Mouse (Mus musculus): ENCODE measurements at regions not wholly inside any gene's neighbourhood (a gene's known extent, or its start where the extent isn't known, plus 50 kb on each side); places are given as distances from the start of the nearest gene placed in this dataset.

DNA sequence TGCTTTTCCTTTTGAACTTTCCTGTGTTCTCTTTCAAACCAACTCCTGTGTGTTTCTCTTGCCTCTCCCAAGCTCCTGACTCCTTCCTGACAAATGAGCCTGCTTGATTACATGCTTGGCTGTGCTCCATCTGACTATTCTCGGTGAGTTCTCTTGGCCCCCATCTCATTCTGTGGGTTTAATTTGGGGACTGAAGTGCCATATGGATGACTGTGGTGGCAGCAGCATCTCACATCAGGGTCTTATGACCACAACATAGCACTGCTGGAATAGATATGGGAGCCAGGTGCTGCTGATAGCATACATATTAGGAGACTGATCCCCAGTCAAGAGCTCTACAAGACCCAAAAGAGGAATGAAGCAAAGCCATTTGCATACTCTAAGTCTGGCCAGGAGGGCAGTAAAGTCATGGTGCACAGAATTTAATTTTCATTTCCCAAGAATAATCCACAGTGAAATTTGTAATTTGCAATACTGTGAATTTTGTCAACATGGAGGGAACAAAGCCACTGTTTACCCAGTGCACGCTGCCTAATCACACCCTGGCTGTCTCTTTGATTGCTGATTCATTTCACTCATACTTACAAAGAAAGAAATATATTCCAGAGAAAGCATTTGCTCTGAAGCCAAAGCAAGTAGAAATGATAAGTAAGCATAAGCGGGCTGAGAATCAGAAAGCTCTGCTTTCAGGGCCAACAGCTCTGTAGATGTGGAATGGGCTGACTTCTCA, 1478.4 kb upstream of the Gm7489 start:
- no peak for TF ChIP-seq CTCF (IDR thresholded peaks at IDR 0.05; ENCODE audit: low read depth)
- peak; percentile 26 for DNase-seq
- H3K9me3 ChIP-seq (ENCODE audit: low read length), result no peaks in the 10 kb centered on the region

GRCm38 (mm10) chr15:52412869-52413771, 1471.6 kb upstream of the Gm7489 start:
- Histone ChIP-seq H3K36me3 (ENCODE audit: insufficient read depth) (no peaks in the 10 kb centered on the region), H3K27me3 (ENCODE audit: insufficient read depth, low read length) (no peaks in the 10 kb centered on the region), H3K9ac (0 out of 2 replicates have a peak overlapping the region, but pooled peaks have one; percentile 22), H3K4me1 (ENCODE audit: insufficient read depth) (no peaks in the 10 kb centered on the region), H3K4me2 (ENCODE audit: low read depth) (peak overlapping the region; percentile 37), H3K4me3 (ENCODE audit: low read depth, low read length) (peak overlapping the region; percentile 14; the same call in 1 of the 2 replicates), H3K27ac (ENCODE audit: low read depth, low read length) (peak overlapping the region; percentile 62), H3K9me3 (ENCODE audit: low read length) (no peaks in the 10 kb centered on the region)
- 7% methylated on average over 18 of the region's 18 CpGs for WGBS
- TF ChIP-seq CTCF (IDR thresholded peaks at IDR 0.05; ENCODE audit: low read depth), result no peak
- peak; percentile 77 for DNase-seq
- ATAC-seq, result peak; percentile 89

More for the DNA sequence above, 1478.4 kb upstream of the Gm7489 start:
- no peaks in the 10 kb centered on the region for H3K36me3 ChIP-seq (ENCODE audit: insufficient read depth)
- peaks cover 5% of the 10 kb centered on the region; the same call in 1 of the 2 replicates for H3K4me1 ChIP-seq (ENCODE audit: insufficient read depth)
- H3K4me2 ChIP-seq (ENCODE audit: low read depth), result no peak overlapping the region
- H3K9ac ChIP-seq, result no peak overlapping the region
- no peak overlapping the region for H3K4me3 ChIP-seq (ENCODE audit: low read depth, low read length)
- H3K27ac ChIP-seq (ENCODE audit: low read depth, low read length), result no peak overlapping the region
- peak; percentile 64; the same call in 1 of the 2 replicates for ATAC-seq
- WGBS, result 38% methylated on average over 3 of the region's 3 CpGs
- no peaks in the 10 kb centered on the region for H3K27me3 ChIP-seq (ENCODE audit: insufficient read depth, low read length)

DNA sequence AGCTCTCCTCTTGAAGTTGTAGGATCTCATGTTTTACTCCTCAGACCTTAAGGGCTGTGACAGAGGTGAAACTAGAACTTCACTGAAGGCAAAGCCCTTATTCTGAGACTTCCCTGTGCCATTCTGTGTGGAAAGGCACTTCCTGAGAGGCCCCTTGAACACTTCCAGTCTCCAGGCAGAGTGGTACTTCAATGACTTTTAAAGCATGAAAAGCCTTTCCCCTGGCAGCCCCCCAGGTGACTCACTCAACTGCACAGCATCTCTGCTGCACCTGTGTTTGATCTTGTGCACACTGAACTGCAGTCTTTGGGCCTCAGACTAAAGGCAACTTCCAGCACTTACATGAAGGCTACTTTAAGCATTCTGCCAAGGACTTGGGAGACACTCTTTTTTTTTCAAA, 1458.7 kb upstream of the Gm7489 start:
- no peak for ATAC-seq
- no peaks in the 10 kb centered on the region for H3K36me3 ChIP-seq (ENCODE audit: insufficient read depth)
- no peak for DNase-seq

GRCm38 (mm10) chr15:52430491-52431158, 1454.1 kb upstream of the Gm7489 start:
- Histone ChIP-seq H3K4me1 (ENCODE audit: insufficient read depth) (no peaks in the 10 kb centered on the region), H3K9ac (no peak overlapping the region), H3K4me2 (ENCODE audit: low read depth) (no peak overlapping the region), H3K36me3 (ENCODE audit: insufficient read depth) (no peaks in the 10 kb centered on the region), H3K9me3 (ENCODE audit: low read length) (no peaks in the 10 kb centered on the region), H3K27ac (ENCODE audit: low read depth, low read length) (no peak overlapping the region), H3K27me3 (ENCODE audit: insufficient read depth, low read length) (no peaks in the 10 kb centered on the region), H3K4me3 (ENCODE audit: low read depth, low read length) (no peak overlapping the region)
- DNase-seq, result no peak
- ATAC-seq, result no peak
- WGBS, result 68% methylated on average over 6 of the region's 6 CpGs
- no peak for TF ChIP-seq CTCF (IDR thresholded peaks at IDR 0.05; ENCODE audit: low read depth)

More for the DNA sequence above, 1458.7 kb upstream of the Gm7489 start:
- Histone ChIP-seq H3K9ac (no peak overlapping the region), H3K4me1 (ENCODE audit: insufficient read depth) (no peaks in the 10 kb centered on the region), H3K4me3 (ENCODE audit: low read depth, low read length) (no peak overlapping the region), H3K27me3 (ENCODE audit: insufficient read depth, low read length) (no peaks in the 10 kb centered on the region), H3K27ac (ENCODE audit: low read depth, low read length) (no peak overlapping the region), H3K9me3 (ENCODE audit: low read length) (no peaks in the 10 kb centered on the region), H3K4me2 (ENCODE audit: low read depth) (no peak overlapping the region)
- TF ChIP-seq CTCF (IDR thresholded peaks at IDR 0.05; ENCODE audit: low read depth), result no peak

- WGBS, result 18% methylated on average over 2 of the region's 2 CpGs
- no peak for DNase-seq
Observed at GRCm38 (mm10) chr15:52433639-52434038, 1451.1 kb upstream of the Gm7489 start.

DNA sequence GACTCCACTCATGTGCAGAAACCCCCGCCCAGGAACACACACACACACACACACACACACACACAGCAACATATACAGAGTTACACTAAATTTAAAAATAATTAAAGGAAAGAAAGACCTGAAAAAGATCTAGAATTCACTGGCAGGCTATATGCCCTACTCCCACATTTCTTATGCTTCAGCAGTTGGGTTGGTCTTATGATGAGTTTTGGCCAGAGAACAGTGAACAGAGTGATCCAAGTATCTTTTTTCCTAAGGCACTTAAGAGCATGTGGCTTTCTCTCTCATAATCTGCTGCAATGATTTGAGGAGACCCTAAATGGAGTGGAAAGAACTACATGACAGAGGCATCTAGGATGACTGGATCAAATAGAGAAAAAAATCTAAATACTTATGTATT, 1446.3 kb upstream of the Gm7489 start:
- H3K9ac ChIP-seq, result no peak overlapping the region
- no peak overlapping the region for H3K27ac ChIP-seq (ENCODE audit: low read depth, low read length)
- no peak for TF ChIP-seq CTCF (IDR thresholded peaks at IDR 0.05; ENCODE audit: low read depth)
- no peaks in the 10 kb centered on the region for H3K27me3 ChIP-seq (ENCODE audit: insufficient read depth, low read length)
- 93% methylated on average over 1 of the region's 1 CpGs for WGBS
- no peak for DNase-seq
- no peaks in the 10 kb centered on the region for H3K36me3 ChIP-seq (ENCODE audit: insufficient read depth)
- H3K9me3 ChIP-seq (ENCODE audit: low read length), result no peaks in the 10 kb centered on the region
- ATAC-seq, result no peak
- no peaks in the 10 kb centered on the region for H3K4me1 ChIP-seq (ENCODE audit: insufficient read depth)
- H3K4me3 ChIP-seq (ENCODE audit: low read depth, low read length), result no peak overlapping the region
- no peak overlapping the region for H3K4me2 ChIP-seq (ENCODE audit: low read depth)

More at GRCm38 (mm10) chr15:52433639-52434038, 1451.1 kb upstream of the Gm7489 start:
- ATAC-seq, result peak; percentile 77; the same call in 1 of the 2 replicates
- Histone ChIP-seq H3K4me3 (ENCODE audit: low read depth, low read length) (no peak overlapping the region), H3K9ac (no peak overlapping the region), H3K4me1 (ENCODE audit: insufficient read depth) (no peaks in the 10 kb centered on the region), H3K27ac (ENCODE audit: low read depth, low read length) (no peak overlapping the region), H3K36me3 (ENCODE audit: insufficient read depth) (no peaks in the 10 kb centered on the region), H3K9me3 (ENCODE audit: low read length) (no peaks in the 10 kb centered on the region), H3K4me2 (ENCODE audit: low read depth) (no peak overlapping the region), H3K27me3 (ENCODE audit: insufficient read depth, low read length) (no peaks in the 10 kb centered on the region)
- TF ChIP-seq CTCF (IDR thresholded peaks at IDR 0.05; ENCODE audit: low read depth), result no peak
